Mouse (Mus musculus) limb, embryonic 13.5 days (tissue): ENCODE results near the gene Edc3. TPM values are rescaled to one million over a fixed set of nuclear protein-coding genes. Genes with fewer than 3 reads are reported as not detected.
"Not testable (repeated sequence)": the region's sequence is repeated elsewhere in the genome, so short reads cannot be mapped to it uniquely, and the experiment has no call there.

Experiments used
- ATAC-seq: fragments of 200-750 bp; cut with Nextera tagmentation; 2 replicates; pipeline ENCODE4 v1.8.0; 2017; ENCODE audit warnings: low read depth, moderate number of reproducible peaks, moderate TSS enrichment; ENCODE audit not compliant: low FRiP score
- H3K27ac ChIP-seq: fragments of 300-500 bp; sonication (generic); 2 replicates; pipeline ENCODE4 v1.5.1; 2015; ENCODE audit warnings: inconsistent platforms, mild to moderate bottlenecking, moderate library complexity
- H3K27me3 ChIP-seq: fragments of 300-500 bp; sonication (generic); 2 replicates; pipeline ENCODE4 v1.6.1; 2015; ENCODE audit warnings: mild to moderate bottlenecking, inconsistent platforms
- H3K36me3 ChIP-seq: fragments of 300-500 bp; sonication (generic); 2 replicates; pipeline ENCODE4 v1.6.1; 2015; ENCODE audit warnings: inconsistent platforms, mild to moderate bottlenecking, moderate library complexity
- H3K4me1 ChIP-seq: fragments of 300-500 bp; sonication (generic); 2 replicates; pipeline ENCODE4 v1.6.1; 2015; ENCODE audit warnings: inconsistent platforms
- H3K4me2 ChIP-seq: fragments of 300-500 bp; sonication (generic); replicated peaks from 2 replicates; pipeline ENCODE4 v1.6.1; 2015; ENCODE audit warnings: inconsistent platforms, mild to moderate bottlenecking, moderate library complexity
- H3K4me3 ChIP-seq: fragments of 300-500 bp; sonication (generic); 2 replicates; pipeline ENCODE4 v1.5.1; 2015; ENCODE audit warnings: moderate library complexity, mild to moderate bottlenecking, inconsistent platforms
- H3K9ac ChIP-seq: fragments of 300-500 bp; sonication (generic); 2 replicates; pipeline ENCODE4 v1.6.1; 2015; ENCODE audit warnings: mild to moderate bottlenecking, inconsistent platforms
- H3K9me3 ChIP-seq: fragments of 300-500 bp; sonication (generic); 2 replicates; pipeline ENCODE4 v1.6.1; 2016; ENCODE audit warnings: inconsistent platforms
- WGBS: fragments of 180-500 bp; shearing (Covaris S2); methylation state at CpG from one replicate; pipeline ENCODE4 v1.1.7; 2015; 5-methylcytosine and 5-hydroxymethylcytosine counted together
- polyA plus RNA-seq: library from polyadenylated mRNA; unstranded; fragments of >200 nt; fragmentation: Nextera tagmentation; extraction: Ambion mirVana; gene quantifications from 2 replicates; pipeline ENCODE4 v1.2.1, GENCODE M21; 2015

Edc3 gene
- polyA plus RNA-seq, 1 experiment from 2014 or later = 39.3 TPM

DNA sequence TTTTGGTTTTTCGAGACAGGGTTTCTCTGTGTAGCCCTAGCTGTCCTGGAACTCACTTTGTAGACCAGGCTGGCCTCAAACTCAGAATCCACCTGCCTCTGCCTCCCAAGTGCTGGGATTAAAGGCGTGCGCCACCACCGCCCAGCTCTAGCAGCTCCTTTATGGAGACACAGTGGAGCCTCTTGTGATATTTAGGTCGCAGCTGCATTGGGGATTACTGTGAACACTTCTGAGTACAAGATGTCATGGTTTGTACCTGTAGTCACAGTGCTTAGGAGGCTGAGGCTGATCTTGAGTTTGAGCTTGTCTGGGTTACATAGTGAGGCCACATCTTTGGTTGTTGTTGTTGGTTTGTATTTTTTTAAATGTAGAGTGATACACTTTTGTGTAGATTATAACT is 1.9 kb downstream of the Edc3 start:
- not testable (repeated sequence) for H3K27ac ChIP-seq, H3K9me3 ChIP-seq, H3K9ac ChIP-seq, H3K27me3 ChIP-seq, H3K4me2 ChIP-seq, ATAC-seq, H3K4me3 ChIP-seq
- WGBS = 87% methylated on average over 5 of the region's 5 CpGs
- peaks cover 32% of the 10 kb centered on the region for H3K36me3 ChIP-seq
- H3K4me1 ChIP-seq = peaks cover 12% of the 10 kb centered on the region

GRCm38 (mm10) chr9:57712194-57712593 is 3.9 kb downstream of the Edc3 start:
- Histone ChIP-seq H3K4me3 (no peak overlapping the region), H3K9me3 (no peaks in the 10 kb centered on the region; the same call in 1 of the 2 replicates), H3K36me3 (peaks cover 49% of the 10 kb centered on the region), H3K4me2 (no peak overlapping the region), H3K27ac (no peak overlapping the region), H3K4me1 (peaks cover 12% of the 10 kb centered on the region), H3K9ac (no peak overlapping the region), H3K27me3 (no peaks in the 10 kb centered on the region)
- WGBS = 79% methylated on average over 2 of the region's 2 CpGs
- no peak for ATAC-seq

DNA sequence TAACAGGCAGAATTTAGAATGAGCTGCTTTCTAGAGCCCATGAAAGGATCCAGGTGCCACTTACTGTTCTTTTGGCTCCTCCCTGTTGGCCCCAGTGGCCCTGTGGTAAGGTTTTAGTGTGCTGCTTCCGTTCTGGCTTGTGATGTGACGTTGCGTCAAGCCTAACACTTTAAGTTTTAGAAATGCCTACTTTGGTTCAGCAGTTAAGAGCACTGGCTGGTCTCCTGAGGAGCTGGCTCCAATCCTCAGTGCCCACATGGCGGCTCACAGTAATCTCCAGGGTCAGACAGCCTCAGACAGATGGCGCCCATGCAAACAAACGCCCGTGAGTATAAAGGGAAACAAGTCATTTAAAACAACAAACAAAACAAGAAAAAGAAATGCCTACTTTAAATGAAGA is 10.1 kb downstream of the Edc3 start:
- Histone ChIP-seq H3K36me3 (peaks cover 70% of the 10 kb centered on the region), H3K9ac (no peak overlapping the region), H3K4me1 (0 out of 2 replicates have a peak, but pooled peaks cover 2% of the 10 kb centered on the region), H3K9me3 (no peaks in the 10 kb centered on the region), H3K4me3 (no peak overlapping the region), H3K27ac (no peak overlapping the region), H3K4me2 (no peak overlapping the region), H3K27me3 (no peaks in the 10 kb centered on the region)
- WGBS = 89% methylated on average over 7 of the region's 7 CpGs
- ATAC-seq = no peak

- Histone ChIP-seq H3K4me3 (no peak overlapping the region), H3K4me1 (0 out of 2 replicates have a peak, but pooled peaks cover 3% of the 10 kb centered on the region), H3K9ac (no peak overlapping the region), H3K27ac (no peak overlapping the region), H3K27me3 (no peaks in the 10 kb centered on the region), H3K36me3 (peaks cover 50% of the 10 kb centered on the region), H3K4me2 (no peak overlapping the region), H3K9me3 (no peaks in the 10 kb centered on the region)
- ATAC-seq = no peak
- 90% methylated on average over 3 of the region's 3 CpGs for whole genome bisulfite sequencing
Measured at GRCm38 (mm10) chr9:57720736-57721135, 12.4 kb downstream of the Edc3 start.

DNA sequence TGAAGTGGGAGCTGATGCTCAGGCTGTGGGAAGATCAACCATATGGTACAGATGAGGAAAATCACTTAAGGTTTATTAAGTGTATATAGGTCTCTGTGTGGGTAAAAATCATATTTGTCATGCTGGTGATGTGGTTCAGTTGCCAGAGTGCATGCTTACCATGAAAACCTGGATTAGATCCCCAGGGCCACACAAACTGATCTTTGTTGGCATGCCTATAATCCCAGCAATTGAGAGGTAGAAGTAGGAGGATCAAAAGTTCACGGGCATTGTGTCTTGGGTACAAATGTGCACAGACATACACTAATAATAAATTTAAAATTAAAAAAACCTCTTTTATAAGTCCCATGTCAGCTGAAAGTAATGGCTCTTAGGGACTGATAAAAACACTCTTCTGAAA is 14.0 kb downstream of the Edc3 start:
- no peak overlapping the region for H3K27ac ChIP-seq
- no peaks in the 10 kb centered on the region for H3K27me3 ChIP-seq
- no peak overlapping the region for H3K4me3 ChIP-seq
- H3K4me2 ChIP-seq = no peak overlapping the region
- no peaks in the 10 kb centered on the region for H3K9me3 ChIP-seq
- 71% methylated on average over 1 of the region's 1 CpGs for WGBS
- H3K36me3 ChIP-seq = peaks cover 54% of the 10 kb centered on the region
- H3K4me1 ChIP-seq = 0 out of 2 replicates have a peak, but pooled peaks cover 3% of the 10 kb centered on the region
- H3K9ac ChIP-seq = no peak overlapping the region
- no peak for ATAC-seq

GRCm38 (mm10) chr9:57723315-57723715 is 15.0 kb downstream of the Edc3 start:
- Histone ChIP-seq H3K27ac (no peak overlapping the region), H3K36me3 (peaks cover 54% of the 10 kb centered on the region), H3K27me3 (no peaks in the 10 kb centered on the region), H3K4me3 (no peak overlapping the region), H3K4me2 (no peak overlapping the region), H3K4me1 (0 out of 2 replicates have a peak, but pooled peaks cover 3% of the 10 kb centered on the region), H3K9me3 (no peaks in the 10 kb centered on the region), H3K9ac (no peak overlapping the region)
- 69% methylated on average over 5 of the region's 5 CpGs for WGBS
- no peak for ATAC-seq

DNA sequence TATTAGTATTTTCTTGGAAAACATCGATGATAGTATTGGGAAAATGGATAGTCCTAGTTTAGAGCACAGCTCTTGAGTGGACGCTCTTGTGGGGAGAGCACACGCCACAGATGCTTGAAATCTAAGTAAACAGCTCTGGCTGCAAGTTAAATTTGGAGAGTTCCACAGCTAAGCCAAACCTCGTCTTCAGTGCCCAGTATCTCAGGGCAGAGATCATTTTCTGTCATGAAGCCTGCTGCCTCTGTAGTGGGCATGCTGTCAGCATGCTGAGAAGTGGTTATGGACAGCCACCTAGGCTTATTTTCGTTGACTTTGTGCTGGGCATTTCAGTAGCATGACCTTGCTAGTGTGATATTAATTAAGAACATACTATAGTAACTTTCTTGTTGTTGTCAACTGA is 15.5 kb downstream of the Edc3 start:
- peaks cover 51% of the 10 kb centered on the region for H3K36me3 ChIP-seq
- WGBS = 87% methylated on average over 5 of the region's 5 CpGs

GRCm38 (mm10) chr9:57724701-57725100 is 16.4 kb downstream of the Edc3 start:
- Histone ChIP-seq H3K36me3 (peaks cover 52% of the 10 kb centered on the region), H3K4me3 (no peak overlapping the region), H3K9me3 (no peaks in the 10 kb centered on the region), H3K9ac (no peak overlapping the region), H3K4me2 (no peak overlapping the region), H3K4me1 (0 out of 2 replicates have a peak, but pooled peaks cover 3% of the 10 kb centered on the region), H3K27me3 (no peaks in the 10 kb centered on the region), H3K27ac (no peak overlapping the region)
- no peak for ATAC-seq
- WGBS = 97% methylated on average over 3 of the region's 3 CpGs

More for the DNA sequence above, 15.5 kb downstream of the Edc3 start:
- Histone ChIP-seq H3K4me3 (no peak overlapping the region), H3K4me2 (no peak overlapping the region), H3K4me1 (0 out of 2 replicates have a peak, but pooled peaks cover 3% of the 10 kb centered on the region), H3K9ac (no peak overlapping the region), H3K9me3 (no peaks in the 10 kb centered on the region), H3K27me3 (no peaks in the 10 kb centered on the region), H3K27ac (no peak overlapping the region)
- ATAC-seq = no peak

- Histone ChIP-seq H3K36me3 (peaks cover 62% of the 10 kb centered on the region), H3K4me3 (no peak overlapping the region), H3K4me2 (no peak overlapping the region), H3K9me3 (no peaks in the 10 kb centered on the region), H3K27ac (no peak overlapping the region), H3K4me1 (0 out of 2 replicates have a peak, but pooled peaks cover 2% of the 10 kb centered on the region), H3K27me3 (no peaks in the 10 kb centered on the region), H3K9ac (no peak overlapping the region)
- WGBS = 91% methylated on average over 1 of the region's 1 CpGs
- no peak for ATAC-seq
Measured at GRCm38 (mm10) chr9:57728312-57728711, 20.0 kb downstream of the Edc3 start.

- Histone ChIP-seq H3K4me2 (no peak overlapping the region), H3K9me3 (no peaks in the 10 kb centered on the region), H3K27me3 (no peaks in the 10 kb centered on the region), H3K4me1 (0 out of 2 replicates have a peak, but pooled peaks cover 4% of the 10 kb centered on the region), H3K9ac (no peak overlapping the region), H3K27ac (no peak overlapping the region), H3K36me3 (peaks cover 57% of the 10 kb centered on the region), H3K4me3 (no peak overlapping the region)
- WGBS = 96% methylated on average over 6 of the region's 6 CpGs
- ATAC-seq = no peak
Measured at GRCm38 (mm10) chr9:57733606-57734005, 25.3 kb downstream of the Edc3 start.

- Histone ChIP-seq H3K4me1 (0 out of 2 replicates have a peak, but pooled peaks cover 4% of the 10 kb centered on the region), H3K36me3 (peaks cover 62% of the 10 kb centered on the region), H3K4me2 (no peak overlapping the region), H3K9ac (no peak overlapping the region), H3K27ac (no peak overlapping the region), H3K9me3 (no peaks in the 10 kb centered on the region), H3K4me3 (no peak overlapping the region), H3K27me3 (no peaks in the 10 kb centered on the region)
- no peak for ATAC-seq
- 91% methylated on average over 5 of the region's 5 CpGs for WGBS
Measured at GRCm38 (mm10) chr9:57739863-57740262, 31.5 kb downstream of the Edc3 start.

DNA sequence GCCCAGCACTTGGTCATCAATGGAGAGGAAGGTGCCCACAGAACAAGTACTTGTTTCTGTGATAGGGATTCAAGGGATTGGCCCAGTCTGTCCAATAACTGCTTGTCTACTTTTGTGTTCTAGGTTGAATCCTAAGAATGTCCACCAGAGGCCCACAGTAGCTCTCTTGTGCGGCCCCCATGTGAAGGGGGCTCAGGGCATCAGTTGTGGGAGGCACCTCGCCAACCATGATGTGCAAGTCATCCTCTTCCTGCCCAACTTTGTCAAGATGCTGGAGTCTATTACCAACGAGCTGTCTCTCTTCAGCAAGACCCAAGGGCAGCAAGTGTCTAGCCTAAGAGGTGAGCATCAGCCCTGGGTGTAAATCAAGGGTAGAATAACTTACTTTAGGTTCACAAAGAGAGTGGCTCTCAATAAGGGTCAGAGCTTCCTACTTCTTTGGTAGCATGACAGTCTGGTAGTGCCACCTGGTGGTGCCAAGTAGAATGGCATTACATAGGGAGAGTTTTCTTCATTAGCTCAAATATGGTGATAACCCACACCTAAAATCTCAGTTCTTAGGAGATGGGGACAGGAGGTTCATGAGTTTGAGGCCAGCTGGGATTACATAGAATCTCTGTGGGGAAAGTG is 36.2 kb downstream of the Edc3 start:
- H3K9ac ChIP-seq = no peak overlapping the region
- 67% methylated on average over 3 of the region's 3 CpGs for WGBS
- H3K4me2 ChIP-seq = no peak overlapping the region
- H3K4me1 ChIP-seq = no peaks in the 10 kb centered on the region
- H3K36me3 ChIP-seq = peaks cover 96% of the 10 kb centered on the region
- H3K27ac ChIP-seq = no peak overlapping the region
- H3K27me3 ChIP-seq = no peaks in the 10 kb centered on the region
- no peaks in the 10 kb centered on the region for H3K9me3 ChIP-seq
- no peak for ATAC-seq
- H3K4me3 ChIP-seq = no peak overlapping the region

DNA sequence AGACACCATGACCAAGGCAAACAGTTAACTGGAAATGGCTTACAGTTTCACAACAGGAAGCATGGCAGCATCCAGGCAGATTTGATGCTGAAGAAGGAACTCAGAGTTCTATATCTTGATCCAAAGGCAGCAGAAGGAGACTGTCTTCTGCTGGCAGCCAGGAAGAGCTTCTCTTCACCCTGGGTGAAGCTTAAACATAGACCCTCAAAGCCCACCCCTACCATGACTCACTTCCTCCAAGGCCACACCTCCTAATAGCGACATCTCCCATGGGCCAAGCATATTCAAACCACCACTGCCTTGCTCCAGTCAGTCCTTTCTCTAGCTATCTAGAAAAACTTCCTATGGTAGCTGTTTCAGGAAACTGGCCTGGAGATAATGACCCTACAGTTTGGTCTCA is 38.7 kb downstream of the Edc3 start:
- Histone ChIP-seq H3K36me3 (peaks cover 97% of the 10 kb centered on the region), H3K27ac (no peak overlapping the region), H3K4me3 (no peak overlapping the region), H3K9me3 (no peaks in the 10 kb centered on the region), H3K4me1 (no peaks in the 10 kb centered on the region), H3K4me2 (no peak overlapping the region), H3K27me3 (no peaks in the 10 kb centered on the region), H3K9ac (no peak overlapping the region)
- WGBS = 62% methylated on average over 1 of the region's 1 CpGs
- ATAC-seq = no peak
